Mouse (Mus musculus): ENCODE measurements around the gene Cyp2f2. TPM values are rescaled to one million over a fixed set of nuclear protein-coding genes. Genes with fewer than 3 reads are reported as not detected.

The Cyp2f2 gene
- not detected for polyA plus RNA-seq (2017; shearing (Covaris generic))

DNA sequence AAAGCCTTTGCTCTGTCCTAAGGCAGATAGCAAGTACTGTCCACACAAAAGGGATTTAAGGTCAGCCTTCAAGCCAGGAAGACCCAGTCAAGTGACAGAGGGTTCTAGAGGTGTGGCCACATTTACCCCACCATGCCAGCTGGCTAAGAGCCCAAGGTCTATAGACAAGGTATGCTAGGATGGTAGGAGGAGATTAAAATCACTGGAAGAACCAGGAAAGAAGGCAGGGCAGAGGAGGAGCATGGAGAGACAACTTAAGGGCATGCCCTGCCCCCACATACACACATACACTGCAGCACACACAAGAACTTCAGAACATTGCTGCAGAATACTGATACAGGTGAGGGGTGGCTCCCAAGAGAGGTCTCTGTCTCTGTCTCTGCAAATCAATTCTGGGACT is at the start of gene Cyp2f2:
Cyp2f2 (plus strand) TSS at position 234 of the 400 bp plus-strand sequence.
- no peak for ATAC-seq

DNA sequence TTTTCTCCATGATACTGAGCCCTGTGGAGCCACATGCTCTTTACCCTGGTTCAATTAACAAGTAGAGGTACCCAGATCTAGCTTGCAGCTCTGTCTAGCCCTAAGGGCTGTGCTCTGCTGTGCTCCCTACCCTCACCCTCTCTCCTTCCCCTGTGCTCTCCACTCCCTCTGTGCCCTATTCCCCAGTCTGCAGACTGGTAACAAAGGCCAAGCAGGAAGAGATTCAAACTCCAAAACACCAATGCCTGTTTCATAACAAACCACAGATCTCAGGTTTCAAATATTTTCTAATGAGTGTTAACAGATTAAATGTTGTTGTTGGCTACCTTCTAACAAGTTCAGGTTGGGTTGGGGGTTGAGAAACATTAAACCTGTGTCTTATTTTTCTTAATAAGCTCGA is 41.1 kb upstream of the Cyp2f2 start:
- no peak for ATAC-seq

- ATAC-seq: no peak
Observed at GRCm38 (mm10) chr7:27081625-27082024, 38.1 kb upstream of the Cyp2f2 start.

DNA sequence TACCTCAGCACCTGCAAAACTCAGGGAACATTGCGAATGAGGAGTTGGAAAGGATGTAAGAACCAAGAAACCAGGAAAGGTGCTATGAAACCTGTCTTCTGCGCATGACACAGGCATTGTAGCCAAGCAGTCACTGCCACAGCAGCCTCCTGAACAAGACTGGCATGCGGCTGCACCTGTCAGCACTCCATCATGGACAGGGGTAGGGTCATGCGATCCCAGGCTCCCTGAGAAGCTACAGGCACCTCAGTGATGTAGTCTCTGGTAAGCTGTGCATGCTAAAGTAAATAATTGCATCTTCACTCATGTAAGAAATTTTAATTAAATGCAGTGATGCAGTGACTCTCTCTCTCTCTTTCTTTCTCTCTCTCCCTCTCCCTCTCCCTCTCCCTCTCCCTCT is 28.7 kb upstream of the Cyp2f2 start:
- ATAC-seq: no peak

DNA sequence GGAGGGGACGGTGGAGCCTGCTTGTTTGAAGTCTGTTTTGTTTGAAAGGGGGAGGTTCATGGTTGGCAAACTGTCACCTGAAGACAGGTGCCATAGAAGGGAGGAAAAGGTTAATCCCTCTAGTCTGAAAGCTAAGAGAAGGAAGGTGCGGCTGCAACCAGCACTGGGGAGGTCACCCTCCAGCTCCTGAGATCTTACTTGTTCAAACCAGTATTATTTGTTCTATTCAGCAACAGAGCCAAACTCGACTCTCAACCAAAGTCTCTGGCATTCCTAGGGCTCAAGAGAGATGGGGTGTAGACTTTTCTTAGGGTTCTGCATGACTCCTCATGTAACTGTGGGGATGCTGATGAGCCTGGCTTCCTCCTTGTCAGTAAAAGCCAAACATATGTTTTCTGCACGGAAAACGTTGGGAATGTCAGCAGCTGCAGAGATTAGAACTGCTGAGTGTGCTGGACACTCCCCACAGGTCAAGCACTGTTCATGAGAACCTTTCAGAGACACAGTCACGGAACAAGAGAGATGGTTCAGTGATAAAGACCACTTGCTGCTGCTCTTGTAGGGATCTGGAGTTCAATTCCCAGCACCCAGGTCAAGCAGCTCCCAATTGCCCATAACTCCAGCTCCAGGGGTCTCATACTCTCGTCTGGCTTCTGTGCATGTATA is 27.5 kb upstream of the Cyp2f2 start:
- ATAC-seq: no peak

- ATAC-seq: no peak
Observed at GRCm38 (mm10) chr7:27092882-27093281, 26.8 kb upstream of the Cyp2f2 start.

DNA sequence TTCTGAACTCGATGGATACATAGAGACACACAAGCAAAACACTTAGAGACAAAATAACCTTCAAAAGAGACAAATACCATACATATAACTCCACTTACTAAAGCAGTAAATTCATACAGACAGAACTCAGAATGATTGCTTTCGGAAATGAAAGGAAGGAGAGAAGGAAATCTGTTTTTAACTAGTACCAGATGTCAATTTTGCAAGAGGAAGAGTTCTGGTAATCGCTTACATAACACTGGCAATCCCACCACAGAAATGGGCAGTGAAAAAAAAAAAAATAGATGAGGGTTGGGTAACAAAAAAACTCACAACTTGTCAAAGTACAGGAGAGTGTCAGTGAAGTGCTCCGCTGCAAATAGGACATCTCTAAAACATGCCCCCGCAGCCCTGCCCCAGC is 14.8 kb upstream of the Cyp2f2 start:
- ATAC-seq: no peak

GRCm38 (mm10) chr7:27110327-27110726 is 9.4 kb upstream of the Cyp2f2 start:
- ATAC-seq: no peak

DNA sequence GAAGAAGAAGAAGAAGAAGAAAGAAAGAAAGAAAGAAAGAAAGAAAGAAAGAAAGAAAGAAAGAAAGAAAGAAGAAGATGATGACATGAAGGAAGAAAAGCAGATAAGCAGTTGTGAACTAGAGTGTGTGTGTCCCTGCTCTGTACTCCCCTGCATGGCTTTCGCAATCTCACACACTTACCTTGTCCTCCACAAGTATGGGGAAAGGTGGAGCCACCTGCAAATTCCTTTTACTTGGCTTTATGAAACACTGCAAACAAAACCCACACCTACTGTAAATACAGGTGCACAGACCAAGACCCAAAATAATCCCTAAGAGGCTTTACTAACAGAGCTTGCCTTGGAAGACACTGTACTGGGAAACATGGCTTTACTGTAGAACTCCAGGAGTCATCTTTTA is 8.7 kb upstream of the Cyp2f2 start:
- ATAC-seq: no peak

- no peak for ATAC-seq
Observed at GRCm38 (mm10) chr7:27111987-27112386, 7.7 kb upstream of the Cyp2f2 start.

GRCm38 (mm10) chr7:27118033-27118511 is 1.6 kb upstream of the Cyp2f2 start:
- no peak for ATAC-seq

- ATAC-seq: no peak
Observed at GRCm38 (mm10) chr7:27124305-27124832, 4.7 kb downstream of the Cyp2f2 start.

DNA sequence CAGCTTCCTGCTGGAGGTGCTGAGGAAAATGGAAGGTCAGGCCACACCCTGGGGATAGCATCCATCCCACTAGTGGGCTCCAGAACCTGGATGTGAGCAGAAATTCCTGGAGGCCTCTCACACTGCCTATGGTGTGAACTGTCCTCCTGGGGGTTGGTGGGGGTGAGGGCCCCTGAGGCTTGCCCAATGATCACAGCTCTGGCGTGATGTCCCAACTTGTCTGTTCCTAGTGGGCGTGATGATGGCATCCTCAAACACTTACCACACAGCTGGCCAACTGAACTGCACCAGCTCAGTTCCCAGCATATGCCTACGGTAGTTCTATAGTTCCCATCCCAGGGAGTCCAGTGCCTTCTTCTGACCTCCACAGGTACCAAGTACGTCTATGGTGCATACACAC is 5.3 kb downstream of the Cyp2f2 start:
- ATAC-seq: no peak

DNA sequence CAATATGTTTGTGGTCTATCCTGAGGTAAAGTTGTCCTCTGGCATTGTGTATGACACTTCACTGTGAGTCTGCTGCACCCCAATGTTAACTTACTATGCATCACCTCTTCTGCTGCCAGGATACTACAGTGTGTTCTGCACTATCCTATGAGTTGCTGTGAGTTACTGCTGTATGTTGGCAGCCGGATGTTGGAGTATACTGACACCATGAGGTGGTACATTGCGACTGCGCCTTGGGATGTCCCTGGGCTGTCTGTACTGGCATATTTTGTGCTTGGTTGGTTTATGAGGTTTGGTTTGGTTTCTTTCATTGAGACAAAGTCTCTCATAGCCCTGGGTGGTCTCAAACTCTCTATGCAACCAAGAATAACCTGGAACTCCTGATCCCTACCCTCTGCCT is 8.5 kb downstream of the Cyp2f2 start:
- ATAC-seq: no peak

GRCm38 (mm10) chr7:27128946-27129345 is 9.2 kb downstream of the Cyp2f2 start:
- ATAC-seq: no peak

DNA sequence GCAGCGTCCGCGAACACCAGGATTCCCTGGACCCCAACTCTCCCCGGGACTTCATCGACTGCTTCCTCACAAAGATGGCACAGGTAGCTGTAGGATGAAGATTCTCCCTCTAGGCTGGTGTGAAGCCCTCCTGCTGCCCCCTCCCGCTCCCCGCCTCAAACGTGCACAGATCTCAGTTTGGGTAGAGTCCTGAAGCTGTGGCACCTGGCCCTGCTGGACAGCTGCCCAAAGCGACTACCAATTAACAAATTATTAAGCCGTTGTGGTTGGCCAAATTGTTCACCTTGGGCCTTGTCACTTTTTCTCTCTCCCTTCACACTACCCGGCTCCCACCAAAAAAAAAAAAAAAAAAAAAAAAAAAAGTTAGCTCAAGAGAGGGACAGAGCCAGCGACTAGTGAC is 10.1 kb downstream of the Cyp2f2 start:
- ATAC-seq: no peak

DNA sequence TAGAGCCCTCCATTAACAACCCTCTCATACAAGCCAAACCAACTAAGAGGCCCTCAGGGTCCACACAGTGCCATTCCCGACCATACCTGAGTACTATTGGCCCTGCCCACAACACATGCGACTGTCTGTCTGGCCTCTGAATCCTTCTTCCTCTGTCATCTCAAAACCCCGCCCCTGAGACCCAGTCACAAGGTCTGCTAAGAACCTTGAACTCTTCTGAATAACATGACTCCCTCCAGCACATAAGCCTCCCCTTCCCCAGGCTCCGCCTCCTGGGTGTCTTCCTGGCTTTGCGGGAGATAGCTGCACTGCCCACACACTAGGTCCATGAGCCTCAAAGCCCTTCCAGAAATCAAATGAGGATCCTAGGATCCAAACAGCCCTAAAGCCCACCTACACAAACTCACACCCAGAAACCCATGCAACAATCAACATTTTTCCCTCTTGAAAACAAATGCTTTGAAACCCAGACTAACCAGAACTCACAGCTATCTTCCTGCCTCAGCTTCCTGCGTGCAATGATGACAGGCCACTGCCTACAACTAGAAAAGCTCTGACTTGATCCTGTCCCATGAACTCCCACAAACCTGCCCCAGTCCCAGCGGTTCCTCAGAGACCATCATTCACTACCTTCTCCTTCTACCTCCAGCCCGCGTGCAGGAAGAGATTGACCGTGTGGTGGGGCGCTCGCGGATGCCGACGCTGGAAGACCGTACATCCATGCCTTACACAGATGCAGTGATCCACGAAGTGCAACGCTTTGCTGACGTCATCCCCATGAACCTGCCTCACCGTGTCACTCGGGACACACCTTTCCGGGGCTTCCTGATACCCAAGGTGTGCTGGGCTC is 11.0 kb downstream of the Cyp2f2 start:
- no peak for ATAC-seq

GRCm38 (mm10) chr7:27131387-27131786 is 11.7 kb downstream of the Cyp2f2 start:
- no peak for ATAC-seq

DNA sequence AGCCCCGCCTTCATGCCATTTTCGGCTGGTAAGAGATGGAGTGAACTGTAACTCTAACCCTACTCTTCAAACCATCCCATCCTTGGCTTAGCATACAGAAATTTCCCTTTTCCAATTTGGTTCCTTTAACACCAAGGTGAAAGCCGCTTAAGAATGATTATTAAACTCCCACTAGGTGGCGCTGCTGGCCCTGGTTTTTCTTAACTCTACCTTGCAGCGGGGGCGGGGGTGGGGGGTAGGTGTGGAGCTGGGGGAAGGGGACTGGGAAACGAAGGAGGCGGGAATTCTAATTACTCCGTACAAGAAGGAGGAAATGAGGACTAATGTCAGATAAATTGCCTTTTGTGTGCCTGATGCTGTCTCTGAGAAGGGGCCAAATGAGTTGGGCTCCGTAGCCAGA is 12.9 kb downstream of the Cyp2f2 start:
- no peak for ATAC-seq

DNA sequence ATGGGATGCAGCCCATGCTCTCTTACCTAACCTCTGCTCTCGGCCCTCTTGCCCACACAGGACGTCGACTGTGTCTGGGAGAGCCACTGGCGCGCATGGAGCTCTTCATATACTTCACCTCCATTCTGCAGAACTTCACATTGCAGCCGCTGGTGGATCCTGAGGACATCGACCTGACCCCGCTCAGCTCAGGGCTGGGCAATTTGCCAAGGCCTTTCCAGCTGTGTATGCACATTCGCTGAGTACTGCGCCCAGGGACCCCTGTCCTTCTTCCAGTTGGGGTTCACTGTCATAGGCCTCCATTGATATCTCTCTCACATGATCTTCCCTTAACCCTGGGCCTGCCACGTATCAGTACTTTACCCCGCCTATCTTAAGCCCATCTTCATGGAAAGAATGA is 13.4 kb downstream of the Cyp2f2 start:
- ATAC-seq: no peak

- no peak for ATAC-seq
Observed at GRCm38 (mm10) chr7:27133757-27134156, 14.0 kb downstream of the Cyp2f2 start.

DNA sequence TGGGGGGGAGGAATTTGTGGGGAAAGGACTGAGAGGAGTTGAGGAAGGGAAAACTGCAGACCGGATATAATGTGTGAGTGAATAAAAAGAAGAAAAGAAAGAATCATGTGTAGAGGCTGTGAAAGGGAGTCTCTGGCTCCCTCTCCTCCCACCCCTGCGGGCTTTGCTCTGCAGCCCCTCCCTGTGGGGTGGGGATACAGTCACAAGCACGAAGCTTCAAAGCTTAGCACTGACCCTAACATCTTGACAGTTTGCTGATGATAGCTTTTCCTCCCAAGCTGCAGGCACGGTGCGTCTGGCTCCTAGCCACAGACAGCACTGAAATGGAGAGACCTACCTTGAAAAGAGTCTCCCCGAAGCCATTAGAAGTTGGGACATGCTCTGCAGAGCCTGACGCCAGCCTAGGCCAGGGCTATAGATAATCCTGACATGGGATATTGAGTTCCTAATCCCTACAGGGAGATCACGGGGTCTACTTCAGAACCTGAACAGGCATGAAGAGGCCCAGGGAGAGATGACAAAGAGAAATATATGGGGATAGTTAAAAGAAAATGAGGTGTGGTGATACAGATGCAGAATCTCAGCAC is 16.8 kb downstream of the Cyp2f2 start:
- ATAC-seq: no peak

DNA sequence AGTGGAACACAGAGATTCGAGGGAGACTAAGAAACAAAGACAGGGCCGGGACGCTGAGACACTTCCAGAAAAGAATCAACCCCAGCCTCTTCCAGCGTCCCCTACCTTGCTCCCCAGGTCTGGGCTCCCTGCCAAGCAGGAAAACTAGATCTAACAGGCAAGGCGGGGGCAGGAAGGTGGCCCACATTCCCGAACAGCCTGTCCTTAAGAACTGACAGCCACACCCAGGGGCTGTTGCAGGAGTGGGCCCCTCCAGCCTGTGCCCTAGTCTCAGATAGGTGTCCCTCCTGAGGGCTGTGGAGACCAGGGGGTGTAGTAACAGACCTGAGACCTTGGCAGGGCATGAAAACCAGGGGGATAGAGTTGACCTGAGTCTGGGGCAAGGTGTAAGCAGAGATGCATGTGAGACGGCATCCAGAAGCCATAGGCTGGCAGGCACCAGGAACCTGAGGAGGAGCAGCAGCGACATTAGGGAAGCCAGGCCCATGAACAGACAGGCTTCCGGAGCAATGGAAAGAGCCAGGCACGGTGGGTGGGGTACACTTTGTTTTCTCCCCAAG is 33.6 kb downstream of the Cyp2f2 start, which contains the start of gene Cyp2t4:
Cyp2t4 (plus strand) TSS at position 510 of the 560 bp plus-strand sequence.
- ATAC-seq: no peak

Measured in inflammation-experienced regulatory T-cells, adult 6 months (primary cell).